Mouse (Mus musculus) cerebellum, adult 2 months (tissue): ENCODE results near the gene Gtsf1l.

ENCODE experiments used
- CTCF ChIP-seq: fragments of 200-500 bp; IDR thresholded peaks from 2 replicates; pipeline ENCODE4 v1.5.1; 2011; ENCODE audit warnings: low read depth, mild to moderate bottlenecking, control low read depth, low read length, moderate library complexity, borderline replicate concordance; ENCODE audit not compliant: insufficient read depth
- POLR2A ChIP-seq: fragments of 200-500 bp; IDR thresholded peaks from 2 replicates; pipeline ENCODE4 v1.6.1; 2011; ENCODE audit warnings: low read length, control low read depth, borderline replicate concordance; ENCODE audit not compliant: insufficient read depth

DNA sequence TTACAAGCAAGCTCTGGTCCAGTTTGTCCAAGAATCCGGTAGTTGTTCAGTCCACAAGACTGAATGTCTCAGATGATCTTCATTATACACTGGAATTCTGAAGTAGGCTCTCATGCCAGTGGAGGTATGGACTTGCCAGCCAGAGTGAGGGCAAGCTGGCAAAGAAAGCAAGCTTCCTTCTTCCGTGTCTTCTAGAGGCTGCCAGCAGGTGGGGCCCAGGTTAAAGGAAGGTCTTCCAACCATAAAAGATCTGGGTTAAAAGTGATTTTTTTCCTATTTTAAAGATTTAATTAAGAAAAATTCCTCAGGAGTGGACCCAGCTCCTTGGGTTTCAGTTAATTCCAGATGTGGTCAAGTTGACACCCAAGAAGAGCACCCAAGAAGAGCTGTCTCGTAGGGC lies 17.4 kb downstream of the Gtsf1l start:
- TF ChIP-seq CTCF (no peak), POLR2A (no peak)
